ENCODE assay signal across 9 mouse cellular contexts in the genomic region with DNA sequence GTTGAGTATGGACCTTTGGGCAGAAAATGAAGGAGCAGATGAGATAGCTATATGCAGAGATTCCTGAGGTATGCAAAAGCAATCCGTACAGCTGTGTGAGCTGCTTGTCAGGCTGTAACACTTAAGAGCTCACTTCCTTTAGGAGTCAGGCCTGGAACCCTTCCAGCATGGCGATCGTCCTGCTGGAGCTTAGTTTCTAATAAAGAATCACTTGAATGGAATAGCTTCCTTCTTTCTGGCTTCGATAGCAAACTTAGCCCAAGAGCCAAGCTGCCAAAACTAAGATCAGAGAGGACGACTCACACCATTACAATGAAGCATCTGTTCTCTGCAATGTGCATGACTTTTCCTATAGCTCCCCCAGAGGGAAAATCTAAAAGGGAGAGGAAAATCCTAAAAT.
A peak's percentile ranks its signal among the peaks of the same experiment; 100 is the strongest.
DNase-seq lines count a peak whose midpoint lies in the region; ATAC-seq and TF ChIP-seq lines count a peak whose summit lies in the region.
"Had no signal": no experiment of that assay in that cellular context is flagged by ENCODE, and none has a peak within 500 bp of the region (broad histone marks: within the 10 kb centered on the region; RNA-seq: fewer than 3 reads in every experiment).

No protein-coding gene starts in this region.

- no peaks in the 10 kb centered on the region for H3K36me3 ChIP-seq in hindbrain, postnatal 0 days (ENCODE audit: insufficient read depth, low read length)
- no peaks in the 10 kb centered on the region for H3K36me3 ChIP-seq in hindbrain, embryonic 14.5 days (replicated peaks; ENCODE audit: control insufficient read depth, insufficient read depth)
- H3K36me3 ChIP-seq in midbrain, embryonic 16.5 days (ENCODE audit: control insufficient read depth, insufficient read depth, low read length), result no peaks in the 10 kb centered on the region
- no peaks in the 10 kb centered on the region for H3K36me3 ChIP-seq in midbrain, embryonic 11.5 days (ENCODE audit: control insufficient read depth, insufficient read depth, low read length)
- H3K36me3 ChIP-seq in embryonic facial prominence, embryonic 14.5 days (ENCODE audit: control insufficient read depth, insufficient read depth, low read length), result no peaks in the 10 kb centered on the region
- no peaks in the 10 kb centered on the region for H3K36me3 ChIP-seq in stomach, postnatal 0 days (ENCODE audit: control insufficient read depth, insufficient read depth, low read length)
- no peaks in the 10 kb centered on the region for H3K36me3 ChIP-seq in kidney, embryonic 16.5 days (ENCODE audit: insufficient read depth, low read length)
- H3K36me3 ChIP-seq: hindbrain, embryonic 10.5 days had no signal

- H3K27ac ChIP-seq in hindbrain, postnatal 0 days, result no peak overlapping the region
- H3K27ac ChIP-seq in hindbrain, embryonic 14.5 days, result no peak overlapping the region
- H3K27ac ChIP-seq in midbrain, embryonic 16.5 days (ENCODE audit: low read length), result no peak overlapping the region
- no peak overlapping the region for H3K27ac ChIP-seq in midbrain, embryonic 11.5 days (ENCODE audit: low read depth, low read length)
- no peak overlapping the region for H3K27ac ChIP-seq in embryonic facial prominence, embryonic 14.5 days (replicated peaks; ENCODE audit: low read depth, low read length)
- no peak overlapping the region for H3K27ac ChIP-seq in stomach, postnatal 0 days (replicated peaks)
- H3K27ac ChIP-seq in kidney, embryonic 16.5 days (ENCODE audit: low read length), result no peak overlapping the region
- H3K27ac ChIP-seq: hindbrain, embryonic 10.5 days had no signal

- H3K4me1 ChIP-seq in hindbrain, postnatal 0 days (ENCODE audit: insufficient read depth, low read length), result no peaks in the 10 kb centered on the region
- no peaks in the 10 kb centered on the region for H3K4me1 ChIP-seq in hindbrain, embryonic 14.5 days (replicated peaks; ENCODE audit: control insufficient read depth, insufficient read depth, low read length)
- H3K4me1 ChIP-seq in midbrain, embryonic 16.5 days (ENCODE audit: control insufficient read depth, insufficient read depth, low read length), result no peaks in the 10 kb centered on the region
- no peaks in the 10 kb centered on the region for H3K4me1 ChIP-seq in midbrain, embryonic 11.5 days (ENCODE audit: control insufficient read depth, insufficient read depth, low read length)
- H3K4me1 ChIP-seq in embryonic facial prominence, embryonic 14.5 days (ENCODE audit: control insufficient read depth, insufficient read depth, low read length), result no peaks in the 10 kb centered on the region
- no peaks in the 10 kb centered on the region for H3K4me1 ChIP-seq in stomach, postnatal 0 days (replicated peaks; ENCODE audit: control insufficient read depth, insufficient read depth)
- H3K4me1 ChIP-seq in kidney, embryonic 16.5 days (ENCODE audit: insufficient read depth, low read length), result no peaks in the 10 kb centered on the region
- H3K4me1 ChIP-seq: hindbrain, embryonic 10.5 days had no signal

- ATAC-seq in hindbrain, postnatal 0 days, result peak; percentile 68
- ATAC-seq in hindbrain, embryonic 14.5 days (ENCODE audit: low FRiP score), result no peak
- ATAC-seq in midbrain, embryonic 16.5 days, result 0 out of 2 replicates have a peak, but pooled peaks have one; percentile 25
- ATAC-seq in midbrain, embryonic 11.5 days (ENCODE audit: low FRiP score), result no peak
- peak; percentile 47; the same call in 1 of the 2 replicates for ATAC-seq in embryonic facial prominence, embryonic 14.5 days (ENCODE audit: low read depth)
- no peak for ATAC-seq in stomach, postnatal 0 days (ENCODE audit: low FRiP score, low TSS enrichment)
- no peak for ATAC-seq in kidney, embryonic 16.5 days (ENCODE audit: low FRiP score, low TSS enrichment)

- 49% methylated on average over 5 of the region's 5 CpGs for WGBS in hindbrain, postnatal 0 days
- WGBS in hindbrain, embryonic 14.5 days, result 69% methylated on average over 5 of the region's 5 CpGs
- 53% methylated on average over 5 of the region's 5 CpGs for WGBS in midbrain, embryonic 16.5 days
- WGBS in midbrain, embryonic 11.5 days, result 70% methylated on average over 5 of the region's 5 CpGs
- WGBS in embryonic facial prominence, embryonic 14.5 days, result 31% methylated on average over 5 of the region's 5 CpGs
- WGBS in stomach, postnatal 0 days, result 42% methylated on average over 5 of the region's 5 CpGs
- 63% methylated on average over 5 of the region's 5 CpGs for WGBS in kidney, embryonic 16.5 days

- H3K9me3 ChIP-seq in hindbrain, postnatal 0 days (ENCODE audit: low read length), result no peaks in the 10 kb centered on the region
- H3K9me3 ChIP-seq in hindbrain, embryonic 14.5 days (ENCODE audit: control insufficient read depth, low read length), result no peaks in the 10 kb centered on the region
- H3K9me3 ChIP-seq in midbrain, embryonic 16.5 days (replicated peaks; ENCODE audit: control insufficient read depth, low read length, poor library complexity, severe bottlenecking), result no peaks in the 10 kb centered on the region
- H3K9me3 ChIP-seq in midbrain, embryonic 11.5 days (ENCODE audit: control insufficient read depth, low read length), result no peaks in the 10 kb centered on the region
- H3K9me3 ChIP-seq in embryonic facial prominence, embryonic 14.5 days (ENCODE audit: control insufficient read depth, low read length), result no peaks in the 10 kb centered on the region
- H3K9me3 ChIP-seq in stomach, postnatal 0 days (ENCODE audit: control insufficient read depth, low read length), result no peaks in the 10 kb centered on the region
- no peaks in the 10 kb centered on the region for H3K9me3 ChIP-seq in kidney, embryonic 16.5 days (ENCODE audit: low read length)
- H3K9me3 ChIP-seq: hindbrain, embryonic 10.5 days had no signal

- H3K4me2 ChIP-seq in hindbrain, postnatal 0 days (ENCODE audit: low read depth, low read length), result no peak overlapping the region
- H3K4me2 ChIP-seq in hindbrain, embryonic 14.5 days (replicated peaks), result no peak overlapping the region
- H3K4me2 ChIP-seq in midbrain, embryonic 16.5 days (ENCODE audit: low read length), result no peak overlapping the region
- H3K4me2 ChIP-seq in midbrain, embryonic 11.5 days, result no peak overlapping the region
- no peak overlapping the region for H3K4me2 ChIP-seq in embryonic facial prominence, embryonic 14.5 days (ENCODE audit: low read depth, low read length)
- H3K4me2 ChIP-seq in stomach, postnatal 0 days (replicated peaks; ENCODE audit: low read depth), result no peak overlapping the region
- H3K4me2 ChIP-seq in kidney, embryonic 16.5 days (replicated peaks; ENCODE audit: low read depth, low read length), result no peak overlapping the region

- no peaks in the 10 kb centered on the region for H3K27me3 ChIP-seq in hindbrain, postnatal 0 days (ENCODE audit: insufficient read depth, low read length)
- H3K27me3 ChIP-seq in hindbrain, embryonic 14.5 days (ENCODE audit: control insufficient read depth, insufficient read depth, low read length), result no peaks in the 10 kb centered on the region
- no peaks in the 10 kb centered on the region for H3K27me3 ChIP-seq in midbrain, embryonic 16.5 days (ENCODE audit: control insufficient read depth, insufficient read depth, low read depth, low read length)
- H3K27me3 ChIP-seq in midbrain, embryonic 11.5 days (ENCODE audit: control insufficient read depth, insufficient read depth, low read length), result no peaks in the 10 kb centered on the region
- no peaks in the 10 kb centered on the region for H3K27me3 ChIP-seq in embryonic facial prominence, embryonic 14.5 days (replicated peaks; ENCODE audit: control insufficient read depth, insufficient read depth, low read length)
- H3K27me3 ChIP-seq in stomach, postnatal 0 days (ENCODE audit: control insufficient read depth, insufficient read depth, low read length), result no peaks in the 10 kb centered on the region
- no peaks in the 10 kb centered on the region for H3K27me3 ChIP-seq in kidney, embryonic 16.5 days (ENCODE audit: insufficient read depth, low read length)

- H3K4me3 ChIP-seq in hindbrain, postnatal 0 days (ENCODE audit: low read length), result no peak overlapping the region
- no peak overlapping the region for H3K4me3 ChIP-seq in hindbrain, embryonic 14.5 days (replicated peaks; ENCODE audit: low read length)
- H3K4me3 ChIP-seq in midbrain, embryonic 16.5 days (ENCODE audit: low read depth, low read length), result no peak overlapping the region
- no peak overlapping the region for H3K4me3 ChIP-seq in midbrain, embryonic 11.5 days (ENCODE audit: low read depth, low read length)
- H3K4me3 ChIP-seq in embryonic facial prominence, embryonic 14.5 days (ENCODE audit: low read depth, low read length), result no peak overlapping the region
- no peak overlapping the region for H3K4me3 ChIP-seq in stomach, postnatal 0 days (ENCODE audit: low read depth, low read length)
- H3K4me3 ChIP-seq in kidney, embryonic 16.5 days (ENCODE audit: low read length), result no peak overlapping the region
- H3K4me3 ChIP-seq: hindbrain, embryonic 10.5 days had no signal

- no peak for TF ChIP-seq EP300 in stomach, postnatal 0 days (optimal IDR thresholded peaks at IDR 0.05)

- no peak for TF ChIP-seq CTCF in hindbrain, postnatal 0 days (IDR thresholded peaks at IDR 0.05; ENCODE audit: low read depth)
- no peak for TF ChIP-seq CTCF in stomach, postnatal 0 days (IDR thresholded peaks at IDR 0.05; ENCODE audit: low read depth)

- DNase-seq in hindbrain, postnatal 0 days (ENCODE audit: low spot score), result peak; percentile 33
- no peak for DNase-seq in hindbrain, embryonic 14.5 days (ENCODE audit: low spot score)
- DNase-seq in midbrain, embryonic 11.5 days (ENCODE audit: low spot score, missing footprints), result no peak
- peak; percentile 78 for DNase-seq in embryonic facial prominence, embryonic 14.5 days (ENCODE audit: low spot score)
- DNase-seq in right cerebral cortex, postnatal 14 days, result peak; percentile 10
- no peak for DNase-seq in stomach, postnatal 0 days (ENCODE audit: low spot score)

- no peak overlapping the region for H3K9ac ChIP-seq in hindbrain, postnatal 0 days (replicated peaks; ENCODE audit: low read length)
- H3K9ac ChIP-seq in hindbrain, embryonic 14.5 days, result no peak overlapping the region
- H3K9ac ChIP-seq in midbrain, embryonic 16.5 days (ENCODE audit: low read depth, low read length), result no peak overlapping the region
- no peak overlapping the region for H3K9ac ChIP-seq in midbrain, embryonic 11.5 days (ENCODE audit: low read length)
- H3K9ac ChIP-seq in embryonic facial prominence, embryonic 14.5 days (ENCODE audit: low read depth, low read length), result no peak overlapping the region
- no peak overlapping the region for H3K9ac ChIP-seq in stomach, postnatal 0 days (ENCODE audit: low read length)
- H3K9ac ChIP-seq in kidney, embryonic 16.5 days (replicated peaks; ENCODE audit: low read length), result no peak overlapping the region

Comparison
In these comparisons a context has a peak if more than half of its experiments do, and no peak if none do; other contexts are left out.
1. ATAC-seq: peak in hindbrain, postnatal 0 days (single experiment), midbrain, embryonic 16.5 days (single experiment) and embryonic facial prominence, embryonic 14.5 days (single experiment); none in hindbrain, embryonic 14.5 days (single experiment), midbrain, embryonic 11.5 days (single experiment), stomach, postnatal 0 days (single experiment) and kidney, embryonic 16.5 days (single experiment).
2. DNase-seq: peak in hindbrain, postnatal 0 days (single experiment), embryonic facial prominence, embryonic 14.5 days (single experiment) and right cerebral cortex, postnatal 14 days (single experiment); none in hindbrain, embryonic 14.5 days (single experiment), midbrain, embryonic 11.5 days (single experiment) and stomach, postnatal 0 days (single experiment).